Mouse (Mus musculus) liver, adult 2 months (tissue): Measurements from ENCODE around the gene Kpna1. TPM values are rescaled to one million over a fixed set of nuclear protein-coding genes. Genes with fewer than 3 reads are reported as not detected.

Experiments
- DNase-seq: peaks from one replicate; pipeline ENCODE4 v3.0.0-alpha.2; 2011; ENCODE audit warnings: low read depth, low spot score; ENCODE audit errors: extremely low read depth
- H3K27ac ChIP-seq: fragments of 200-500 bp; replicated peaks from 2 replicates; pipeline ENCODE4 v1.5.1; 2012; ENCODE audit warnings: low read depth, mild to moderate bottlenecking, control low read depth, inconsistent platforms, low read length; ENCODE audit not compliant: insufficient read depth
- H3K27me3 ChIP-seq: fragments of 200-500 bp; 2 replicates; pipeline ENCODE4 v1.6.1; 2012; ENCODE audit warnings: mild to moderate bottlenecking, moderate library complexity, low read length, inconsistent platforms; ENCODE audit not compliant: control insufficient read depth, insufficient read depth
- H3K36me3 ChIP-seq: fragments of 200-500 bp; 2 replicates; pipeline ENCODE4 v1.6.1; 2012; ENCODE audit warnings: low read length, inconsistent platforms; ENCODE audit not compliant: control insufficient read depth, insufficient read depth
- H3K4me1 ChIP-seq: fragments of 200-500 bp; 2 replicates; pipeline ENCODE4 v1.6.1; 2011; ENCODE audit warnings: low read length; ENCODE audit not compliant: control insufficient read depth, insufficient read depth
- H3K4me3 ChIP-seq: fragments of 200-500 bp; 2 replicates; pipeline ENCODE4 v1.5.1; 2011; ENCODE audit warnings: low read depth, mild to moderate bottlenecking, control low read depth, low read length, moderate library complexity; ENCODE audit not compliant: insufficient read depth
- H3K79me2 ChIP-seq: fragments of 200-500 bp; 2 replicates; pipeline ENCODE4 v1.6.1; 2012; ENCODE audit warnings: inconsistent platforms, mild to moderate bottlenecking, low read length, moderate library complexity; ENCODE audit not compliant: control insufficient read depth, insufficient read depth
- H3K9ac ChIP-seq: fragments of 200-500 bp; 2 replicates; pipeline ENCODE4 v1.6.1; 2012; ENCODE audit warnings: low read depth, mild to moderate bottlenecking, control low read depth, inconsistent platforms, low read length
- CTCF ChIP-seq: fragments of 200-500 bp; IDR thresholded peaks from 2 replicates; pipeline ENCODE4 v1.5.1; 2011; ENCODE audit warnings: low read depth, low read length, control low read depth
- POLR2A ChIP-seq: fragments of 200-500 bp; IDR thresholded peaks from 2 replicates; pipeline ENCODE4 v1.6.1; 2011; ENCODE audit warnings: low read length, control low read depth; ENCODE audit not compliant: insufficient read depth; ENCODE audit errors: extremely low read depth
- WGBS: fragments of 180-500 bp; shearing (Covaris S2); methylation state at CpG from one replicate; pipeline ENCODE4 v1.1.7; 2018; 5-methylcytosine and 5-hydroxymethylcytosine counted together
- polyA plus RNA-seq: library from polyadenylated mRNA; depleted of rRNA; stranded (reverse); fragments of >200 nt; gene quantifications from 2 replicates; pipeline ENCODE4 v1.2.3, GENCODE M21; 2012; rRNA removed
- total RNA-seq: library from RNA; depleted of rRNA; stranded (reverse); fragments of >200 nt; gene quantifications from 2 replicates; pipeline ENCODE4 v1.2.3, GENCODE M21; 2014; rRNA removed

Gene Kpna1
- total and polyA plus RNA-seq, 2 experiments = 5.7 to 21.1 TPM

GRCm38 (mm10) chr16:36074772-36075171, 96.2 kb downstream of the Kpna1 start:
- Histone ChIP-seq H3K27ac (no peak overlapping the region), H3K4me1 (peaks cover 8% of the 10 kb centered on the region), H3K79me2 (peaks cover 15% of the 10 kb centered on the region; the same call in 1 of the 2 replicates), H3K4me3 (no peak overlapping the region), H3K27me3 (no peaks in the 10 kb centered on the region), H3K36me3 (no peaks in the 10 kb centered on the region), H3K9ac (no peak overlapping the region)
- 88% methylated on average over 3 of the region's 3 CpGs for WGBS
- TF ChIP-seq CTCF (no peak), POLR2A (no peak)
- DNase-seq = no peak

- H3K79me2 ChIP-seq = peaks cover 9% of the 10 kb centered on the region; the same call in 1 of the 2 replicates
- H3K27me3 ChIP-seq = no peaks in the 10 kb centered on the region
- no peak overlapping the region for H3K9ac ChIP-seq
- H3K36me3 ChIP-seq = peaks cover 7% of the 10 kb centered on the region; the same call in 1 of the 2 replicates
- TF ChIP-seq CTCF (no peak), POLR2A (no peak)
- no peak overlapping the region for H3K27ac ChIP-seq
- WGBS = 97% methylated on average over 3 of the region's 3 CpGs
- peaks cover 2% of the 10 kb centered on the region for H3K4me1 ChIP-seq
- no peak for DNase-seq
- H3K4me3 ChIP-seq = no peak overlapping the region
Measured at GRCm38 (mm10) chr16:36079916-36080315, 101.4 kb downstream of the Kpna1 start.

Other genes with a start within 250 kb of the Kpna1 start
- 13.8 and 15.5 TPM in 2 replicates for gene Dirc2, start 209.4 kb upstream of the Kpna1 start, total RNA-seq
- 22.1 and 26.1 TPM in 2 replicates for gene Dirc2, start 209.4 kb upstream of the Kpna1 start, polyA plus RNA-seq
- 1.9 and 2.0 TPM in 2 replicates for gene Hspbap1, start 208.4 kb upstream of the Kpna1 start, total RNA-seq
- 1.7 TPM in 2 replicates for gene Hspbap1, start 208.4 kb upstream of the Kpna1 start, polyA plus RNA-seq
- gene Parp14, start 107.2 kb upstream of the Kpna1 start, total RNA-seq = 19.5 and 24.5 TPM in 2 replicates
- gene Parp14, start 107.2 kb upstream of the Kpna1 start, polyA plus RNA-seq = 3.3 and 4.5 TPM in 2 replicates
- 36.0 and 63.5 TPM in 2 replicates for gene Parp9, start 40.3 kb upstream of the Kpna1 start, total RNA-seq
- 11.9 and 13.7 TPM in 2 replicates for gene Parp9, start 40.3 kb upstream of the Kpna1 start, polyA plus RNA-seq
- gene Dtx3l, start 39.6 kb upstream of the Kpna1 start, total RNA-seq = 26.0 and 31.6 TPM in 2 replicates
- 11.2 and 12.2 TPM in 2 replicates for gene Dtx3l, start 39.6 kb upstream of the Kpna1 start, polyA plus RNA-seq
- 1.9 and 2.3 TPM in 2 replicates for gene Wdr5b, start 62.4 kb downstream of the Kpna1 start, total RNA-seq
- 0.51 and 0.73 TPM in 2 replicates for gene Wdr5b, start 62.4 kb downstream of the Kpna1 start, polyA plus RNA-seq
- 118 and 129 TPM in 2 replicates for gene Fam162a, start 92.8 kb downstream of the Kpna1 start, total RNA-seq
- gene Fam162a, start 92.8 kb downstream of the Kpna1 start, polyA plus RNA-seq = 69.3 and 73.4 TPM in 2 replicates
- 54.0 and 54.6 TPM in 2 replicates for gene Ccdc58, start 92.9 kb downstream of the Kpna1 start, total RNA-seq
- 16.2 and 22.3 TPM in 2 replicates for gene Ccdc58, start 92.9 kb downstream of the Kpna1 start, polyA plus RNA-seq
- gene Csta1, start 152.5 kb downstream of the Kpna1 start, total RNA-seq = not detected in 2 replicates
- not detected in 2 replicates for gene Csta1, start 152.5 kb downstream of the Kpna1 start, polyA plus RNA-seq
- not detected in 2 replicates for gene Stfa2l1, start 178.1 kb downstream of the Kpna1 start, total RNA-seq
- not detected in 2 replicates for gene Stfa2l1, start 178.1 kb downstream of the Kpna1 start, polyA plus RNA-seq
- not detected in 2 replicates for gene Gm5483, start 205.5 kb downstream of the Kpna1 start, total RNA-seq
- gene Gm5483, start 205.5 kb downstream of the Kpna1 start, polyA plus RNA-seq = not detected in 2 replicates
- not detected in 2 replicates for gene Gm5416, start 231.7 kb downstream of the Kpna1 start, total RNA-seq
- not detected in 2 replicates for gene Gm5416, start 231.7 kb downstream of the Kpna1 start, polyA plus RNA-seq
- gene 2010005H15Rik, start 242.7 kb downstream of the Kpna1 start, total RNA-seq = not detected in 2 replicates
- gene 2010005H15Rik, start 242.7 kb downstream of the Kpna1 start, polyA plus RNA-seq = not detected in 2 replicates